Mouse (Mus musculus) spleen, postnatal 10 days (tissue): Measurements from ENCODE around the gene Tshz3.
A peak's percentile ranks its signal among the peaks of the same experiment; 100 is the strongest.

Source experiments
- DNase-seq, 2 experiments: peaks; one replicate each; pipeline ENCODE4 v3.0.0; 2021 to 2022; ENCODE audit warnings: low spot score in 2 of 2

Tshz3 gene

GRCm38 (mm10) chr7:36696406-36697117 is 1.4 kb upstream of the Tshz3 start:
- peak in 1 of 2 experiments; percentile 33 for DNase-seq

- DNase-seq: no peak
Measured at GRCm38 (mm10) chr7:36697118-36697855, 631 bp upstream of the Tshz3 start.

GRCm38 (mm10) chr7:36698589-36698946 is 650 bp downstream of the Tshz3 start:
- DNase-seq: no peak

- DNase-seq: no peak
Measured at GRCm38 (mm10) chr7:36699001-36699987, 1.4 kb downstream of the Tshz3 start.

- DNase-seq: no peak
Measured at GRCm38 (mm10) chr7:36706636-36707035, 8.7 kb downstream of the Tshz3 start.

GRCm38 (mm10) chr7:36707266-36707665 is 9.3 kb downstream of the Tshz3 start:
- DNase-seq: no peak

GRCm38 (mm10) chr7:36707681-36708350 is 9.9 kb downstream of the Tshz3 start:
- no peak for DNase-seq

- DNase-seq: no peak
Measured at GRCm38 (mm10) chr7:36708823-36709222, 10.9 kb downstream of the Tshz3 start.

GRCm38 (mm10) chr7:36709239-36709638 is 11.3 kb downstream of the Tshz3 start:
- DNase-seq: no peak

- no peak for DNase-seq
Measured at GRCm38 (mm10) chr7:36709974-36710373, 12.1 kb downstream of the Tshz3 start.

- DNase-seq: no peak
Measured at GRCm38 (mm10) chr7:36710387-36710786, 12.5 kb downstream of the Tshz3 start.

- no peak for DNase-seq
Measured at GRCm38 (mm10) chr7:36711766-36712165, 13.8 kb downstream of the Tshz3 start.

GRCm38 (mm10) chr7:36714323-36714722 is 16.4 kb downstream of the Tshz3 start:
- no peak for DNase-seq

GRCm38 (mm10) chr7:36717192-36717591 is 19.3 kb downstream of the Tshz3 start:
- DNase-seq: no peak

- DNase-seq: no peak
Measured at GRCm38 (mm10) chr7:36720830-36721229, 22.9 kb downstream of the Tshz3 start.

GRCm38 (mm10) chr7:36736303-36737050 is 38.6 kb downstream of the Tshz3 start:
- no peak for DNase-seq

- no peak for DNase-seq
Measured at GRCm38 (mm10) chr7:36751480-36751879, 53.6 kb downstream of the Tshz3 start.

GRCm38 (mm10) chr7:36767501-36768092 is 69.7 kb downstream of the Tshz3 start:
- no peak for DNase-seq

- no peak for DNase-seq
Measured at GRCm38 (mm10) chr7:36773086-36773485, 75.2 kb downstream of the Tshz3 start.

GRCm38 (mm10) chr7:36776956-36777355 is 79.0 kb downstream of the Tshz3 start:
- no peak for DNase-seq
